Mouse (Mus musculus): ENCODE results near the gene Tmem87b. TPM values are rescaled to one million over a fixed set of nuclear protein-coding genes. Genes with fewer than 3 reads are reported as not detected.

Gene Tmem87b
- total RNA-seq (2015; ENCODE audit: low replicate concordance) (2.3 and 4.4 TPM in 2 replicates), total RNA-seq (2017; ENCODE audit: low replicate concordance) (1.4 and 3.4 TPM in 2 replicates)

DNA sequence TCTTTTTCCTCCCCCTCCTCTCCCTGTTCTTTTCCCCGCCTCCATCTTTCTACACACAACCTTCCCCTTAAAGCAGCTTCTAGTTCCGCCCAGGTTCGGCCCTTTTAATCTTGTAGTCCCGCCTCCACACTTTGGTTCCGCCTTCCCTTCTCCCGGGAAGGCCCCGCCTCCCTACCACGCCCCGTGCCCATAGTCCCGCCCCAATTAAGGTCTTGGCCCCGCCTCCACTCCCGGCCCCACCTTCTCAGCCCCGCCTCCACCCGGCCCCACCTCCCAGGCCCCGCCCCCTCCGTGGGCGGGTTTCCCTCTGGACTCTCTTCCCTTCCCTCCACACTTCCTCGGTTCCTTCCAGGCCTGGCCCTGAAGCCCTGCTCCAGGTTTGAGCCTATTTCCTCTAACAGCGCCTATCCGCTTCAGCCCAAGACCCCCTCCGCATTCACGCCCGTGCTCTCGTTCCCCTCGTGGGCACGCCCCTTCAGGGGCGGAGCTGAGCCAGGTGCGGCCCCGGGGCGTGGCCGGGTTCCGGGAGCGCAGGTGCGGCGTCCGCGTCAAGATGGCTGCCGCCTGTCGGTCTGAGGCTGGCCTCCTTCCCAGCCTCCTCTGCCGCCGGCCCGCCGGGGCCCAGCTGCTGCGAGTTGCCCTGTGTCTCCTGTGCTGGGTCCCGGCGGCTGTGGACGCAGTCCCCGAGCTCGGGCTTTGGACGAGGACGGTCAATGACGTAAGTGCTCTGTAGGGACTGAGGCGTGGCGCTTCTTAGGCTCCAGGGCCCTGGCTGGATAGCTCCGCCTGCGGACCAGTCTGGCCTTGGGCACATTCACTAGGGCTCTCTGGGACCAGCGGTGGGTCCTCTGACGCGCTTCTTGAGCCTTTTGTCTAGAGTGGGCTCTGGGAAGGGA, at the start of gene Tmem87b:
Tmem87b (plus strand) TSS at position 333 of the 896 bp plus-strand sequence.
- peak; percentile 90 for ATAC-seq (replicated peaks; ENCODE audit: low FRiP score, poor library complexity, severe bottlenecking)

- no peak for ATAC-seq (replicated peaks; ENCODE audit: low FRiP score, poor library complexity, severe bottlenecking)
Measured at GRCm38 (mm10) chr2:128768545-128769247, 49.2 kb upstream of the Tmem87b start.

DNA sequence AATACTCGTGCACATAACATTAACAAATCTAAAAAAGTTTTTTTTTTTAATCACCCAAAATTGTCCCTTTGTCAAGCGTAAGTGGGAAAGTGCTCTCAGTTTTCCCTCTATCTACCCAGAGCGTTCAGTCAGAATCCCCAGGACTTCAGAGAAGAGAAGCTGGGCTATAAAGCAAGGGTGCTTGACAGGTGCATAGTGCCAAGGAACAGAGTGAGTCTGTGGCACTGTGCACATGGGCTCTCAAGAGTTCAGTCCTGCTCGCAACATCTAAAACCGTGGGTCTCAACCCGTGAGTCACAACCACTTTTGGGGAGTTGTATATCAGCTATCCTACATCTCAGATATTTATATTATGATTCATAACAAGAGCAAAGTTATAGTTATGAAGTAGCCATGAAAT, 47.4 kb upstream of the Tmem87b start:
- ATAC-seq (replicated peaks; ENCODE audit: low FRiP score, poor library complexity, severe bottlenecking), result no peak

GRCm38 (mm10) chr2:128771048-128771447, 46.9 kb upstream of the Tmem87b start:
- ATAC-seq (replicated peaks; ENCODE audit: low FRiP score, poor library complexity, severe bottlenecking), result no peak

DNA sequence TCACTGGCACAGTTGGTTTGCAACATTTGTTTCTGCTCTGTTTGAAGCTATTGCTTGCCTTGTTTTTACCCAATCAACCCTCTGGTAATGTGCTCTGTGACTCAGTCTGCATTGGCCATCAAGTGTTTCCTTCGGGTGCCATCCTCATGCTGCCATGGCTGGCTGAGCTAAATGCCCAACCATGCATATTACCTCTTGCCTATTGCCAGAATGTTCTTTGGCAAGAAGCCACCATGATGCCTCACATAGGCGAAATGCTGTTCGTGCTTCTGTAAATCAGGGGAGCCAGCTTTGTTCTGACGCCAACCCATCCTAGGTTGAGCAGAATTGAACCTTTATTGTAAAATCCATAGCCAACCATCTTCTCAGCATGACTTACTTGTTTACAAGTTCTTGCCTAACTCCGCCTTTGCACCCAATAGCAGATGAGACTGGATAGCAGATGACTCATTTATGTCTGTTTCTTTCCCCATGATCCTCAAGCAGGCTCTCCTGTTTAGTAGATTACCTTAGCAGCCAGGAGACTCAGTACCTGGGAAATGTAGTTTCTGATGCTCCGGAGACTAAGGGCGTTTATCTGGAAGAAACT, 46.1 kb upstream of the Tmem87b start:
- ATAC-seq (replicated peaks; ENCODE audit: low FRiP score, poor library complexity, severe bottlenecking), result no peak

DNA sequence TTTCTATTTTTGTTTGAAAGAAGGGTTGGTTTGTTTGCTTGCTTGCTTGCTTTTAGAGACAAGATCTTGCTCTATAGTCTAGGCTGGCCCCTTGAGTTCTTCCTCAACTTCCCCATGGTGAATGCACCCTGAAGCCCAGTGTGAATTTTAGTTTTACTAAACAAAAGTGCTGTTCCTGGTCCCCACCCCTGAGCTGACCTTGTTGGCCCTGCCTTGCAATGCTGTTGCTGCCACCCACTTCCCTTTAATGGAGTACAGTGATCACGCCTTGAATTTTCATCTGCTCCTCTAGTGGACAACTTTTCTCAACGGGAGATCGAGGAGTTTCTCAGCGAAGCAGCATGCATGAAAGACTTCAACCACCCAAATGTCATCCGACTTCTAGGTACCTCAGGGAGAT, 35.7 kb upstream of the Tmem87b start:
- no peak for ATAC-seq (replicated peaks; ENCODE audit: low FRiP score, poor library complexity, severe bottlenecking)

DNA sequence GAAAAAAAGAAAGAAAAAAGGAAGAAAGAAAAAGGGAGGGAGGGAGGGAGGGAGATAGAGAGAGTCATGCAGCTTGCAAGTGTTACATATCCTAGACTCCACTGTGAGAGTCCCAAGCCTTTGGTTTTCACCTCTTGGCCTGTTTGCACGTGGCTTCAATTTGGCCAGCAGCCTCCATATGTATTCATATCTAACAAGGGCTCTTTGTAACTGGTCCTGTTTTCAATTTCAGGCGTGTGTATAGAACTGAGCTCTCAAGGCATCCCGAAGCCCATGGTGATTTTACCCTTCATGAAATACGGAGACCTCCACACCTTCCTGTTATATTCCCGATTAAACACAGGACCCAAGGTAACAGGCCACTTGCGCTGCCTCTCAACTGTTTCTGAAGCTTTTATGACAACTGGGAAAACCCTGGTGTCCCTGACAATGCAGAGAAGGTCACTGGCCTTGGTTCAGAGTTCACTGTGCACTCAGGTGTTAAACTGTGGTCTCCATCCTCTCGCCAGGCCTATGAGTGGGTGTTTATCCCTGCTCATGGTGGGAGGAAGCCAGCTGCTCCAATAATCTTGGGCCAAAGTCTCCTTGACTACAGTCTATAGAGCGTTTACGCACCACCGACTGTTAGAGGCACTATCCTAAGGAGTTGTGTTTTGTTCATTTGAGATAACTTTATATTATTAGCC, 34.1 kb upstream of the Tmem87b start:
- no peak for ATAC-seq (replicated peaks; ENCODE audit: low FRiP score, poor library complexity, severe bottlenecking)

DNA sequence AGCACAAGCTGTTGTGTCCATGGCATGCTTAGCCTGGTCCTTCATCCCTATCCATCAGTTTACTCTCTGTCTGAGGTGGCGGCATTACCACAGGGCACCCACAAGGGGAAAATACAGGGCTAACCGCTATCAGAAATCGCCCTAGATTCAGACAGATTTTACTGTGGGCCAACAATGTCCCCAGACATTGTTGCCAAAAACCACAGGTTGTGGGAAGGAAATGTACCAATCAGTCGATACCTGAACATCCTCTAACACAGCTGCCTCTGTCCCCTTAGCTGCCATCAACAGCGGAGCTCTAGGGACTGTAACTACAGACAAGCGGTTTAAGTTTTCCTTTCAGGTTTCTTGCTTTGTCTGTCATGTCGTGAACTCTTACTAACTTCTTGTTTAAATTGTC, 33.1 kb upstream of the Tmem87b start:
- no peak for ATAC-seq (replicated peaks; ENCODE audit: low FRiP score, poor library complexity, severe bottlenecking)

GRCm38 (mm10) chr2:128786341-128786740, 31.6 kb upstream of the Tmem87b start:
- ATAC-seq (replicated peaks; ENCODE audit: low FRiP score, poor library complexity, severe bottlenecking), result no peak

DNA sequence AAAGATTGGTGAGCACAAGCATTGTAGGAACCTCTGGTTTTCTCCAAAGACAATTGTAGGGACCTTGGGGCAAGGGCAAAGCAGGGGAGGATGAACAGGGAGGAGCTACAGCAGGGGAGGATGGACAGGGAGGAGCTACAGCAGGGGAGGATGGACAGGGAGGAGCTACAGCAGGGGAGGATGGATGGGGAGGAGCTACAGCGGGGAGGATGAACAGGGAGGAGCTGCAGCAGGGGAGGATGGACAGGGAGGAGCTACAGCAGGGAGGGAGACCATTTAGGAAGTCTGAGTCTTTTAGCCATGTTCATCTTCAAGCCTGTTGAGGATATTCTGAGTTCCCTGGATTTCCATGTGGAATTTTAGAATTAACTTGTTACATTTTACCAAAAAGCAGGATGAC, 31.1 kb upstream of the Tmem87b start:
- peak; percentile 62; the same call in 1 of the 2 replicates for ATAC-seq (replicated peaks; ENCODE audit: low FRiP score, poor library complexity, severe bottlenecking)

- ATAC-seq (replicated peaks; ENCODE audit: low FRiP score, poor library complexity, severe bottlenecking), result no peak
Measured at GRCm38 (mm10) chr2:128787805-128788204, 30.1 kb upstream of the Tmem87b start.

- no peak for ATAC-seq (replicated peaks; ENCODE audit: low FRiP score, poor library complexity, severe bottlenecking)
Measured at GRCm38 (mm10) chr2:128790875-128791614, 26.9 kb upstream of the Tmem87b start.

DNA sequence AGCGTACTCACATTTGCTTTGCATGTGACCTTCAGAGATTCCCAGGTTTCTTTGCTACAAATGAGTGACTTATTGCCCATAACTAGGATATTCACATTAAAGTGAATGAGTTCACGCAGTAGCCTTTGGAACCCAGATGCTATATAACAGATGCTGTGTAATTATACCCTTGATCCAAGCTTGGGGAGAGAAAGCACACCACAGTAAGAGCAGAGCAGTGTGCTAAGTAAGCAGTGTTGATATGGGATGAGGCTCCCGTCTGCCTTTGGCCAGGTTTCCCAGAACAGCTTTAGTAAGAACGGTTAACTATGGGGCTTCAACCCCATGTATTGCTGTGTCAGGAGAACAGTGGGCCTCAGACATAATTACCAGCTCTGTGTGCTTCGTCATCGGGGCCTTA, 24.0 kb upstream of the Tmem87b start:
- no peak for ATAC-seq (replicated peaks; ENCODE audit: low FRiP score, poor library complexity, severe bottlenecking)

GRCm38 (mm10) chr2:128796463-128796862, 21.5 kb upstream of the Tmem87b start:
- ATAC-seq (replicated peaks; ENCODE audit: low FRiP score, poor library complexity, severe bottlenecking), result no peak

GRCm38 (mm10) chr2:128803441-128803840, 14.5 kb upstream of the Tmem87b start:
- ATAC-seq (replicated peaks; ENCODE audit: low FRiP score, poor library complexity, severe bottlenecking), result no peak

GRCm38 (mm10) chr2:128805341-128805740, 12.6 kb upstream of the Tmem87b start:
- ATAC-seq (replicated peaks; ENCODE audit: low FRiP score, poor library complexity, severe bottlenecking), result no peak

DNA sequence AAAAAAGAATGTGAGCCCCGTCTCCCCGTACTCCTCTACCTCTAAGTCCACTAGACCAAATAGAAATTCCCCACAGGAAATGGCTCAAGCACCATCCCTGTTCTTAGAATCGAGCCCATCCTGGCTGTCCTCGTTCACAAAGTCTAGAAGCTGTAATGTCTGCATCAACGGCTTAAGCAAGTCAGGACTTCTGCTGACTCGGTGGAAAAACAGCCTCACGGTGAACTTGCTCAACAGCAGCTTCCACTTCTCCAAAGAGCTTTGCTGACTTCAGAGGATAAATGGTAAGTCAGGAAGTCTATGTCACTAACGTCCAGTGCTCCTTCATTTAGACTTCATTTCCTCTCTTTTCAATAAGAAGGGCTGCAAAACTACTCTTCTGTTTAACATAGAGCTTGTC, 11.4 kb upstream of the Tmem87b start:
- no peak for ATAC-seq (replicated peaks; ENCODE audit: low FRiP score, poor library complexity, severe bottlenecking)

- no peak for ATAC-seq (replicated peaks; ENCODE audit: low FRiP score, poor library complexity, severe bottlenecking)
Measured at GRCm38 (mm10) chr2:128812761-128813160, 5.2 kb upstream of the Tmem87b start.

- no peak for ATAC-seq (replicated peaks; ENCODE audit: low FRiP score, poor library complexity, severe bottlenecking)
Measured at GRCm38 (mm10) chr2:128816311-128816710, 1.6 kb upstream of the Tmem87b start.
